Mouse (Mus musculus): ENCODE results near the gene Tia1. TPM values are rescaled to one million over a fixed set of nuclear protein-coding genes. Genes with fewer than 3 reads are reported as not detected.
A peak's percentile ranks its signal among the peaks of the same experiment; 100 is the strongest.

Tia1 gene
- total RNA-seq, 2 experiments from 2014 or later: 135 to 147 TPM

DNA sequence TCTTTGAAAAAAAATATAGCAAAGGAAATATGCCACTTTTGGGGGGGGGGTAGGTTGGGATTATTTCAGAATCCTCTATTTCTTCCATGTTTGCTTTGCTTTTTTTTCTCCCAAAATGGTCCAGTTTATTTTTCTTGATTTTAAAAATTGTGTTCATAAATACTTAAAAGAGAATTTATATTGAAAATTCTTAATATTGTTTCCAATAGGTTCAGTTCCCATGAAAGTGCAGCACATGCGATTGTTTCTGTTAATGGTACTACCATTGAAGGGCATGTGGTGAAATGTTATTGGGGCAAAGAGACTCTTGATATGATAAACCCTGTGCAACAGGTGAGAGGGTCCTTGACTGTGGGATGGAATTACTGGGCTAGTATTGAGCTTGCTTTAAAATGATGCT lies 22.3 kb downstream of the Tia1 start, which contains the start of gene Gm44790:
TSS of gene Gm44790 (plus strand) at position 301 of the 400 bp plus-strand sequence.
- no peak for DNase-seq (ENCODE audit: low spot score in 2 of 2)

DNA sequence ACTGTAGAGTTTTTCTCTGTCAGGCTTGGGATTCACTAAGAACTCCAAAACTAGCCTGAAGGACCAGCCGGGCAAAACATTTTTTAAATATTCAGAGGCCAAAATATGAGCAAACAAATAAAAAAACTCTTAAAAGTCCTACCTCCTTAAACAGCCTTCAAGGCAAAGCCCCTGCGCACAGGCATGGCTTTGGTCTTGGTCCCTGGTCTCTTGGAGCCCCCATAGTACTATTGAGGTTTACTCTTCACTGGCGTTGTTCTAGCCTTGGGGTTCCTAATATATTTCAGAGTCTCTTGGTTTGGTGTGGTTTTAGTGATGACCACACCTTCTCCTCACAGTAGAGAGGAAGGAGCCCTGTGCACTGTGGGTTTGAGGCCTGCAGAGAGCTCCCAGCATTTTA lies 27.5 kb downstream of the Tia1 start:
- no peak for DNase-seq (ENCODE audit: low spot score in 2 of 2)

DNA sequence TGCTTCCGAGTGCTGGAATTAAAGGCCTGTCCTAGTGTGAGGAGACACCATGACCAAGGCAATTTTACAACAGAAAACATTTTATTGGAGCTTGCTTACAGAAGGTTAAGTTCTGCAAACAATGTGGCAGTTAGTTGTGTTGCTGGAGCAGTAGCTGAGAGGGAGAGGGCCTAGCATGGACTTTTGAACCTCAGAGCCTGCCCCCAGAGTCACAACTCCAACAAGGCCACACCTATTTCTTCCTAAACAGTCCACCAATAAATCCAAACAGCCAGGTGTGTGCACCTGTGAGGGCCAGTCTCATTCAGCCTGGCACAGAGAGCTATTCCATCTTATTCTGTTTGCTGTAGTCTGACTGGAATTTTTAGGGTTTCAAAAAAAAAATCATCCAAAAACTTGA lies 29.7 kb downstream of the Tia1 start:
- no peak for DNase-seq (ENCODE audit: low spot score in 2 of 2)

DNA sequence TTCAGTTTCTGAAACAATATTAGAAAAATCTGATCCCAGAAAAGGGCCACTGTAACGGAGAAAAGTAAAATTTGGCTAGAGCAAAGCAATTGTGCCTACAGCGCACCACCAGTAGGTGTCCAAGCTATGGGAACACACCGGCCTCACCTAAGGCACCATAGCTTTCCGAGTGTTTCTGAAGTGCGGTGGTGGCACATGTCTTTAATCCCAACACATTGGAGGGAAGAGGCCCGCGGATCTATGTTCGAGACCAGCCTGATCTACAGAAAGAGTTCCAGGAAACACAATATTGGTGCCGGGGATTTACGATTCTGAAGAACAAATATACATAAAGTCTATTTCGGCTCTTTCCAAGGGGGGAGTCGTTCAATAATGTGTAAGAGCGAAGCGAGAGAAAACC lies 33.7 kb downstream of the Tia1 start:
- peak in 1 of 2 experiments; percentile 48 for DNase-seq (ENCODE audit: low spot score in 2 of 2)

DNA sequence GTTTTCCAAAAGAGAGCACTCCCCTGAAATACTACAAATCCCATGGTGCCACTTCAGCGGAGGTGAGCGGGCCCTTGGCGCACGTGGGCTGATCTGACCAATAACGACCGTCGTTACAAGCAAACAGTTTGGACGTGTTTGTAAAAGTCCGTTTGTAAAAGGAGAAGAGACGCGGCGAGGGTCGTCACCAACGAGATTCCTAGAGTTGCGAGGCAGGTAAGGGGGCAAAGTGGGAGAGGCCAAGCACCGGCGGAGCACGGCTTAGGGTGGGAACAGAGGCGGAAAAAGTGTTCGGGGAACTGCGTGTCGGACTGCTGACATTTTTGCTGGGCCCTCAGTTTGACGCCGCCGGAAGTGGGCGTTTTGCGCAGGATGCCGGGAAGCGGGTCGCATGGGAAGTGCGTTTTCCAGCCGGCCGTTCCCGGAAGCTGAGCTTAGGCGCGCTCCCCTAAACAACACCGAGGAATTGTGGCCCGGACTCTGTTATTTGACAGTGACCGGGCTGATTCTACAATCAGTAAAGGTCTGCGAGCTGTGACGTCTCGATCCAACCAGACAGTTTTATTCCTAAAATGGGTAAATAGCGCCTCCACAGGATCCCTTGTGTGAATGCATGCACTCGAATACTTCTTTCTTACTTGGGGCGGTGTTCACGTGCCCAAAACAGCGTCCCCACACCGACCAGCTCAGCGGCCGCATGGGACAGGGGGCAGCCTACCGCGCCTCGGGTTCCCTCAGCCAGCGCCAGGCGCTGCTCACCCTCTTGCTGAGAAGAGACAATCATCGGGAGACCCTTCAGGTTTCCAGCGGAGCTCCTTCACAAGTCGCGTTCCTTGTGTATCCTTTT lies 34.5 kb downstream of the Tia1 start, which contains the start of gene C87436:
TSS of gene C87436 (plus strand) at position 103 of the 847 bp plus-strand sequence.
- peak; percentile 96 to 99 for DNase-seq (ENCODE audit: low spot score in 2 of 2)

DNA sequence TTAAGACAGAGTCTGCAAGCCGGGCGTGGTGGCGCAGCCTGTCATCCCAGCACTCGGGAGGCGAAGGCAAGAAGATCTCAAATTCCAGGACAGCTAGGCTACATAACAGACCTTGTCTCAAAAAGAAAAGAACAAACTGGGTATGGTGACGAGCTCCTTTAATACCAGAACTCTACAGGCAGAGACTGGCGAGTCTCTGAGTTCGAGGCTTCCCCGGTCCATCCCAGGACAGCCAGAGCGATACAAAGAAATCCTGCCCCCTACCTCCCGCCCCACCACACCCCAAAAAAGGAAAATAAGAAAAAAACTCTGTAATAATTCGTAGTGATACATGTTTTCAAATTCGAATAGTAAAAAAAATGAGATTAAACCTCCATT lies 35.1 kb downstream of the Tia1 start:
- no peak for DNase-seq (ENCODE audit: low spot score in 2 of 2)

DNA sequence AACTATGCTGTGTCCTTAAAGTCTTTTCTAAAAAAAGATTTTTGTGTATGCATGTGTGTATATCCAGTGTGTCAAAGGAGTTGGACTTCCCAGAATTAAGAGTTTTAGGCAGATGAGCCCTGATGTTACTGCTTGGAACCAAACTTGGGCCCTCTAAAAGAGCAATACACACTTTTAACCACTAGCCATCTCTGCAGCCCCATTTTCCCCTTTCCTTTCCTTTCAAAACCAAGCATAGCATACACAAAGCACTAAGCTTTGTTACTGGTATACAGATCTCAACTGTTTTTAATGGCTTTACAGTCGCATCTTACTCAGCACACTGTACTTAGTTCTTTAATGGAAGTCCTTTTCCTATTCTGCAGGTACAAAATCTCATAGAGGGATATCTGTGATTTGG lies 35.5 kb downstream of the Tia1 start:
- DNase-seq (ENCODE audit: low spot score in 2 of 2): no peak

DNA sequence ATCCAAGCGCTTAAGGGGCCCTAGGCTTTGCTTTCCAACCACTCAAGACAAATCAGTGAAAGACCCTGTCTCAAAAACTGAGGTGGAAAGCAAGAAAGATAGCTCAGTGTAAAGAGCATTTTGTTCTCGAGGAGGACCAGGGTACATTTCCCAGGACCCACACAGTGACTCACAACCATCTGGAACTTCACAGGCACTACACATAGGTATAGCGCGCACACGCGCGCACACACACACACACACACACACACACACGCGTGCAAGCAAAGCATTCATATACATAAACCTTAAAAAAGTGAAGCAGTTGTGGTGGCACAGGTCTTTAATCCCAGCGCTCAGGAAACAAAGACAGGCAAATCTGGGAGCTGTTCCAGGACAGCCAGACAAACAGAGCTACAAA lies 37.6 kb downstream of the Tia1 start:
- no peak for DNase-seq (ENCODE audit: low spot score in 2 of 2)

DNA sequence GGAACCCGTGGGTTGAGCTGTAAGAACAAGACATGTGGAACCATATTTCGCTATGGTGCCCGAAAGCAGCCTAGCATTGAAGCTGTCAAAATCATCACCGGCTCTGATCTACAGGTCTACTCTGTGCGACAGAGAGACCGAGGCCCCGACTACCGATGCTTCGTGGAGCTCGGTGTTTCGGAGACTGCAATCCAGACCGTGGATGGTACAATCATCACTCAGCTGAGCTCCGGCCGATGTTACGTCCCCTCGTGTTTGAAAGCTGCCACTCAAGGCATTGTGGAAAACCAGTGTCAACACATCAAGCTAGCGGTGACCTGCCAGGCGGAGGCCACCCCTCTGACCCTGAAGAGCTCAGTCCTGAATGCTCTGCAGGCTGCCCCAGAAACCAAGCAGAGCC lies 41.5 kb downstream of the Tia1 start:
- DNase-seq (ENCODE audit: low spot score in 2 of 2): no peak

DNA sequence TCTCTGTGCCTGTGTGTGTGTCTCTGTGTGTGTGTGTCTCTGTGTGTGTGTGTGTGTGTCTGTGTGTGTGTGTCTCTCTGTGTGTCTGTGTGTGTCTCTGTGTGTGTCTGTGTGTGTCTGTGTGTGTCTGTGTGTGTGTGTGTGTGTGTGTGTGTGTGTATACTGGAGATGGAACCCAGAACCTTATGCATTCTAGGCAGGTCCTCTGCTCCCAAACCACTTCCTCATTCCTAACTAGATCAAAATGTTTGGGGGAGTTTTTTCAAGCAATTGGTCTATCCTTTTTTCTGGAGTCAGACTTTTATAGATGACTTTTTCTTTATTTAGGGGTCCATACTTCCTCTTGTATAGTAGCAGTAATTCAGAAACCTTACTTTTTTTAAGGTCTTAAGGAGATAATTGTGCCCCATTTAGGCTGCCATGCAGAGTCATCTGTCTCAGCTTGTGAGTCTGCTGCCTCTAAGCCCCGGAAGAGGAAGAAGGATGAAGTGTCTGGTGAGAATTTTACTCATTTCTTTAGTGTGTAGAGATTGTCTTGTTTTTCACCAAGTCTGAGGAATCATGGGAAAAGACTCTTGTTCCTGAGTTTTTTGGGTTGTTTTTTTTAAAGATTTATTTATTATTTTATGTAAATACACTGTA lies 43.0 kb downstream of the Tia1 start:
- DNase-seq (ENCODE audit: low spot score in 2 of 2): no peak

DNA sequence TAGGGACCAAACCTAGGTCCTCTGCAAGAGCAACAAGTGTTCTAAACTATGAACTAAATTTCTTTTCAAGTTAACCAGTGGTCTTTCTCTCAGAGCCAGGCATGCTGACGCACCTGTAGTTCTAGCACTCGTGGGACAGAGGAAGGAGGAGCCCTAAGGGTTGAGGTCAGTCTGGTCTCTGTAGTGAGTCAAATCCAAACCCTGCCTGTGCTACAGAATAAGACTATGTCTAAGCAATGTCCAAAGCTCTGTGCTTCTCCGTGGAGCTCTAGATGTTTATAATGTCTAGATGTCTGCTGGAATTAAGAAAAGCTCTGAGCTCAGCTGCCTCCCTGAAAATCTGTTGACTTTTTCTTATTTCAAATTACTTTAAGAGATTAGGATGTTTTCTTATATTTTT lies 52.7 kb downstream of the Tia1 start:
- DNase-seq (ENCODE audit: low spot score in 2 of 2): no peak

DNA sequence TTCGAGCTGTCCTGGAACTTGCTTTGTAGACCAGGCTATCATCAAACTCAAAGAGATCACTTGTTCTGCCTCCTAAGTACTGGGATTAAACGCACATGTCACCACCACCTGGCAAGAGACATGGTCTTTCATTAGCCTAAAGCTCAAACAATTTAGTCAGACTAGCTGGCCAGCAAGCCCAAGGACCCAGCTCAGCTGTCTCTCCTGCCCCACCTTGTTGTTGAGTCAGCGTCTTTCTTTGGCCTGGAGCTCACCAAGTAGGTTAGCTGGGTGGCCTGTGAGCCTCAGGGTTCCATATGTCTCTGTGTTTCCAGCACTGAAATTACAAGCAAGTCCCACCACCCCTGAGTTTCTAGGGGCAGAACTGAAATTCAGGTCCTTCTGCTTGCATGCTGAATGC lies 59.1 kb downstream of the Tia1 start:
- DNase-seq (ENCODE audit: low spot score in 2 of 2): no peak

DNA sequence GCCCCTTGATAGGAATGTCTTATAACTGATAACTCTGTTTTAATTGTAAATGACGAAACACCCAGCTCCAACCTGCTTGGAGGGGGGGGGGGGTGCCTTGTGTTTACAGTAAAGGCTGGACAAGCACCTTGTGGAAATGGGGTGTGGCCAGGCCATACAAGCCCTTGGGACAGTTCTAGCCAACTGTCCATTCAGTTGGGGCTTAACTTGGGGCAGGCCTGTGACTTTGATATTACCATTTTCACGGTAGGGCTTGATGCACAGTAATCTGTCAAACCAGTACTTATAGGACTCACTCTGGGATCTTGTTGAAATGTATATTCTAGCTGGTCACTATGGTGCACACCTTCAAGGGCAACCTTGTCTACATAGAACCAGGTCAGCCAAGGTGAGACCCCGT lies 67.3 kb downstream of the Tia1 start:
- peak in 1 of 2 experiments; percentile 13 for DNase-seq (ENCODE audit: low spot score in 2 of 2)

DNA sequence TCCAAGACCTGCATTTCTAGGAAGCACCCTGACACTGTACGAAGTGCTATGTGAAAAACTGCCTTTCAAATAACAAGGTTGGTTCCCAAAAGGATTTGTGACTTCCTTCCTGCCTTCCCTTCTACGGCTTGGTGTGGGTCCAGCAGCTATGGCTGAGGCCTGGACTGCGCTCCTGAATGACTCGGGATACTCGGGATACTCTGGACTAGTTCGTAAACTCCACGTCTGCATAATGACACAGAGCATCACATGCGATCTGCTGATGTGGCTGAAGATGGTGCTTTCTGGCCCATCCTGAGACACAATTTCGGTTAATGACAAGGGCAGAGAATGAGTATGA lies 67.7 kb downstream of the Tia1 start:
- no peak for DNase-seq (ENCODE audit: low spot score in 2 of 2)

DNA sequence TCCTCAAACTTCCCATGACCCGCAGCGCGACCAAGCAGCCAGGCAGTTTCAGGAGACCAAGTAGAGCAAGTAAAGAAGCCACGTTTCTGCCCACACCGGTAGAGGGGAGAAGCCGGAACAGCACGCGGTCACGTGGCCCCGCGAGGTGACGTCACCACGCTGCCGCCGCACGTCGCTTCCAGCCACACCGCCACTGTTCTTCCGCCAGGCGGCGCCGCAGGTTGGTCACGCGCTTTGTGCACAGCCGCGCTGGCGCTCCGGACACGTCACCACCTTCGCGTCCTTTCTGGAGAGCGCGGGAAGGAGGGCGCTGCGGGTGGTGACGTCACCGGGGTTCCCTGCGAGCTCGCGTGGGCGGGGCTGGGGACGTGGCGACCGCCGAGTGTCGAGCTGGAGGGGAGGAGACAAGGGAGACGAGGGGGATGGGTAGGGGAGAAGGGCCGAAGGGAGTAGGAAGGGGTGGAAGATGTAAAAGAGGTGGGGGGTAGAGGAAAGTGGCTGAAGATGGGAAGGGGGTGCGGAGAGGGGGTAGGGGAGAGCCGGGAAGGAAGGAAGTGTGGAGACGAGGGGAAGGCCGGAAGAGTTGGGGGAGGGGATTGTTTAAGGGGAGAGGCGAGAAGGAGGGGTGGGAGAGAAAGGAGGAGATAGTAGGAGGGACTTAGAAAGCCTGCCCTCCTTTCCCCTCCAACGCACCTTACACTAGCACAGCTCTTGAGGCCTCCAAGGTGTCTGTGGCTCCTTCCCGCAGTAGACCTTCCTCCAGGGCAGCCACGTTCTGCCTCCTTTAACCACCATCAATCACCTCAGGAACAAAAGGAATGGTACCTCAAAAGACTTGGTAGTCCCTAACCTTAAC lies 68.3 kb downstream of the Tia1 start:
- peak; percentile 100 for DNase-seq (ENCODE audit: low spot score in 2 of 2)

DNA sequence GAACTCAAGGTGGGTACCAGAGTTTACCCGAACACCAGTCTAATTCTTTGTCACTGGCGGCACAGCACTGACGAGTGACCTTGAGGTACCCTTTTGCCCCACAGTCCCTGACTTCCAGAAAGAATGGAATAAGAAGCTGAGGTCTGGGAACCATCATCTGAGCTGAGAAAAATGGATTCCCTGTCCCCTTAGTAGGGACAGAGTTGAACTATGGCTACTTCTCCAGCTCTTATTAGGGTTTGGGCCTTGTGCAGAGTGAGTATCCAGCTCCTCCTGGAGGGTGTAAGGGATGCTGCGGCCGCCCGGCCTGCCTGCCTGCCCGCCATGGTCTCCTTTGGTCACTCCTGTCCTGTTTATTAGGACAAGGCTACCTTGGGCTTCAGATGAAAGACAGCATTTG lies 69.1 kb downstream of the Tia1 start:
- peak; percentile 13 to 21 for DNase-seq (ENCODE audit: low spot score in 2 of 2)

DNA sequence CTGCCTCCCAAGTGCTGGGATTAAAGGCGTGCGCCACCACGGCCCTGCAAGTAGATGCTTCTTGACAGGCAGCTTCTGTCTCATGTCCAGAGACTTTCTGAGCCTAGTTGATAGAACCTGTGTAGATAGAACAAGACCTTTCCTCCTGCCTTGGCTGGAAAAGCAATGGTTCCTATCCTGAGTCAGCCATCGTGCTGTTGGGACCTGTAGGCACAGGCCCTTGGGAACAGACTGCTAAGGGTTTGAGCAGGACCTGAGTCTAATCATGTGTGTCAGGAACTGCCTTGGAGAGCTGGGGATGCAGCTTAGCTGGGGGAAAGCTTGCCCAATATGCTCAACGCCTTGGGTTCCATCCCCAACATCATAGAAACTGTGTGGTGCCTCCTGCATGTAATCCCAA lies 70.1 kb downstream of the Tia1 start:
- DNase-seq (ENCODE audit: low spot score in 2 of 2): no peak

DNA sequence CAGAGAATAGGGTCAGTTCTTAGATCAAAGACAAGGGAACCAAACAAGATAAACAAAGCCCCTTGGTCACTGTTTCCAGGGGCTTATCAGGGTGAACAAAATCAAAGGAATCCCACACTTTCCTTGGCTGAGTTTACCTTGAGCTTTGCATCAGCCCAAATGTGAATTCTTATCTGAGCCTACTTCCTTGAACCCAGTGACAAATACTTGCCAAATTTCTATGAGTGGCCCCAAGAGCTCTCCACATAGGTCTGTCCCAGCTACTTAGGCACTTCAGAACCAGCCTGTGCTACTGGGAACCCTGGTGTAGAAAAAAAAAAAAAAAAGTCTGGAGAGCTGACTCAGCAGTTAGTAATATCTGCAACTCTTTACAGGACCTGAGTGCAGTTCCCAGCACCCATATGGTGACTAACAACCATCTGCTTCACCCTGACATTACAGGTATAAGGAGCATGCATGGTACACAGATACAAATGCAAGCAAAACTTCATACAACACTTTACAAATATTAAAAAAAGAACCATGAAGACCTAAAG lies 70.7 kb downstream of the Tia1 start:
- DNase-seq (ENCODE audit: low spot score in 2 of 2): no peak

DNA sequence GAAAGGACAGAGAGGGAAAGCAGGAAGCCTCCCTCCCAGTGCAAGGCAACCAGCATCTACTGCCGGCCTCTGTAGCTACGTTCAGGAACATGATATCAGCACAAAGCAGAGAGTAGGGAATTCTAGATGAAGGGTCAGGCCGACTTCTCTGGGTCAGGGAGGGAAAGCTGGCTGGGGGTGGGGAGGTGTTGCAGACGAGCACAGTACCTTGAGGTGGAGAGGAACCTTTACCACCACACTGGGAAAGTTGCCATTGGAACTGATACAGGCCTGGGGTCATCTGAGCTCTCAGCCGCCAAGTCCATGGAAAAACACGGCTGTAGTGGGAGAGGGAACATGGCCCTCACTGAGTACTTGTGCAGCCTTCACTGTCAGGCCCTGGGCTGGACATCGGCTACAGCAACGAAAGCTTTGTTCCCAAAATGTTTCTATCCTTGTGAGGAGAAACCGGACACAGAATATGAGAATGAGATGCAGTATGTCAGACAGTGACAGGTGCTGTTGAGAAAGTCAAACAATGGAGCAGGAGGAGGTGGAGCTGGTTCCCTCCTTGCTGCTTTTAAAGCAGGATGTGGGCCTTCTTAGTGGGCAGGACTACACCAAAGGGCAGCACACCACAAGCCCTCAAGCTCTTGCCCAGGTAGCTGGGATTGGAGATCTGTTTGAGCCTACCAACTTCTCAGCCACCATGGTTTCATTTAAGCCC lies 71.6 kb downstream of the Tia1 start:
- DNase-seq (ENCODE audit: low spot score in 2 of 2): no peak

DNA sequence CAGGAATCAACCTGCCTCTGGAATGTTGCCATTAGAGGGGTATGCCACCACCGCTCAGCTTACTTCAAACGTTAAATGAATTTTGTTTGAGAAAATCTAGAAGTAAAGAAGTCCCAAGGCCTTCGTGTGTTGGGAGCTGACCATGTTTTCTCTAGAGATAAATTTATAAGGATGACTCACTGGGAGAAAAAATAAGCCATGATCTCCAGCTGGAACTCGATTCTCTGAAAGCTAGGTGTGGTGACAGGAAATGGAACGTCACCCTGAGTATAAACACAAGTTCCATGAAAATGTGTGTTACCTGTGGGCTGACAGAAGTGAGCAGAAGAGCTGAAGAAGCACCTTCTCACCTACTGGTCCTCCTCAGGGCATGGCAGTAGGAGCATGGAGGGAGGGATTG lies 72.9 kb downstream of the Tia1 start:
- DNase-seq (ENCODE audit: low spot score in 2 of 2): no peak

DNA sequence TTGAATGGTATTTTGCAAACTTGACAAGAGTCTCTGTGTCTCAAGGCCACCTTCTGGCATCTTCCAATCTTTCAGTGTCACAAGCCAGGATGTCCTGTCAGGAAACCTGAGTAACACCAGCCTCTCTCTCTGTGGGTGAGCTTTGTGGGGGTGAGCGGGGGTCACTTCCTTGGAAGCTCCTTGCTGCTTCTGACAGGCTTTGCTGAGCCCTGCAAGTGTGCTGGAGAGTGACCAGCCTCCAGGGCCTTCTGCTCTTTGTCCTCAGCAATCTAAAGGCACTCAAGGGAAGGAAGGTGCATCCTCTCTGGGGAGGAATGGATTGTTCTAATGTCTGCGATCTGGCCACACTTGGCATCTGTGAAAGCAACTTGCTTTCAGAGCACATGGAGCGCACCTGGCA lies 75.3 kb downstream of the Tia1 start:
- DNase-seq (ENCODE audit: low spot score in 2 of 2): no peak
